Mouse (Mus musculus): ENCODE measurements at regions not wholly inside any gene's neighbourhood (a gene's known extent, or its start where the extent isn't known, plus 50 kb on each side); places are given as distances from the start of the nearest gene placed in this dataset.

- TF ChIP-seq POLR2A (IDR thresholded peaks at IDR 0.05; ENCODE audit: insufficient read length, low read depth) (no peak), REST (IDR thresholded peaks at IDR 0.05; ENCODE audit: insufficient read depth, insufficient read length) (no peak)
Measured at GRCm38 (mm10) chr13:57230253-57230652, 334.5 kb upstream of the Trpc7 start.
